Mouse (Mus musculus) 3T3-L1 (cell line): Measurements from ENCODE around the gene Lypd1.

ENCODE experiments used
- DNase-seq: peaks from one replicate; pipeline ENCODE4 v3.0.0-alpha.2; 2015; ENCODE audit warnings: low read depth, low spot score

Gene Lypd1

GRCm38 (mm10) chr1:125912601-125913600 lies at the start of gene Lypd1:
Lypd1 (minus strand) TSS chr1:125913101.
- DNase-seq, result no peak

DNA sequence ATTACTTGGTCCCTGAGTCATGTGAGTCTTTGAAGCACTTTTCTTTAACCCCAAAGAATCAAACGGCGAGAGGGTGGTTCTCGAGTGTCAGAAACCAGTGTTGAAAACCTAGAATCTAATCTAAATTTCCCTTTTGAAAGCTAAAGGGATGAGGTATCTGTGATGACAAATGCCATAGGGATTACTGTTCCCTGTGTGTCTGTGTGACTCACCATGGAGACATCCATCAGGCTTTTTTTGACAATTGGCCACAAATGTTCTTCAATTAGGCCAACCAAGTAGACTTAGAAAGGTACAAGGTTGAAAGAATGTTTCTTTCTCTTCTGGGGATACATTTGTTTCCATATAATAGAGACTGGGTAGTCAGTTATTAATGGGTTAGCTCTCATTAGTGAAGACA lies 38.1 kb upstream of the Lypd1 start:
- DNase-seq, result peak; percentile 75

DNA sequence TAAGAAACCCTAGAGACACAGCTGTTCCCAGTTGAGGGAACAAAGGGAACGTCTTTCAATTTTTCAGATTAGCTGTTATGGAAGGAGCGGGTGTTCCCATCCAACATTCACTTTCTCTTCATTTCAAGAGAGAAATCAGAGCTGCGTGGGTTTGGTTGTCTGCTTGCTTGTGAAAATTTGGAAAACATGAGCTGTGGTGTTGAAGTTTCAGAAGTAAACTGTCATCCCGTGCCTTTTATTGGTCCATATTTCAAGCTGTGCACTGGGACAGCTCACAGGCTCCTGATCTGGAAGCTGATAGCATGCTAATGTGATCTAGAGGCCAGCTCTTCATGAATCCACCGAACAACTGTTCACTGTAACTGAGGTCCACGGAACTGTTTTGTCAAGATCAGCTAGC lies 36.2 kb upstream of the Lypd1 start:
- DNase-seq, result no peak

DNA sequence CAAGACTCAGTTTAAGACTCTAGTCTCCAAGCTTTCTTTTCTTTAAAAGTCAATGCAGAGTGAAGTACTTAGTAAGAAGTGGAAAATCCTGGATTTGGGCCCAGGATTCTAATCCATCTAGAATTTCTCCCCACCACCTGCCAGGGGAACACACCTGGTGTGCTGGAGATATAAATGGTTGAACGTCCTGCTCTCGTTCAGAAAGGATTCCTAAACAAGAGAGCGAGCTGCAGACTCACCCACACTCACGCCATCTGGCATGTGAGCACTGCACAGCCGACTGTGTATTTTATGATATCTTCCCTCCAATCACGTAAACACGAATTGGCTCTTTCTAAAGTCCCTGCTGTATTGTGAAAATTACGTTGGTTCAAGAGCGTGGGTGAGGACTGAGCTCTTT lies 32.2 kb upstream of the Lypd1 start:
- no peak for DNase-seq

DNA sequence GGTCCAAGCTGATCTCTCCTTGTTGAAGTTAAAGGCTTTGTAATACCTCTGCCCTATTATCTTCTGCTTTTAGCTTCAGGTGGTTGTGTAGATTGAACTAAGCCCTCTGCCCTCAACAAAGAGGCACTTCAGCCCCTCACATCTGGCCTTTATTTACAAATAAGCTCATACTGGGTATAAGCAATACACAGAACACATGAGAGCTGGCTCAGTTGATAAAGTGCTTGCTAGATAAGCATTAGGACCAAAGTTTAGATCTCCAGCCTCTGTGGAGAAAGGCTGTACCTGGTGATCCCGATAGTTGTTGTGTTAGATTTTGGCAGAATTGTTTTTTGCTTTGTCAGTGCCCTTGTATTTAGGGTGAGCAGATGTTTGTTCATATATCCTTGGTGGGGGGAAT lies 30.4 kb upstream of the Lypd1 start:
- DNase-seq, result no peak

GRCm38 (mm10) chr1:125925486-125925885 lies 12.6 kb upstream of the Lypd1 start:
- peak; percentile 25 for DNase-seq

GRCm38 (mm10) chr1:125923062-125923461 lies 10.2 kb upstream of the Lypd1 start:
- peak; percentile 11 for DNase-seq

- DNase-seq, result no peak
Measured at GRCm38 (mm10) chr1:125920696-125921095, 7.8 kb upstream of the Lypd1 start.

GRCm38 (mm10) chr1:125911901-125912445 lies 928 bp downstream of the Lypd1 start:
- DNase-seq, result no peak

DNA sequence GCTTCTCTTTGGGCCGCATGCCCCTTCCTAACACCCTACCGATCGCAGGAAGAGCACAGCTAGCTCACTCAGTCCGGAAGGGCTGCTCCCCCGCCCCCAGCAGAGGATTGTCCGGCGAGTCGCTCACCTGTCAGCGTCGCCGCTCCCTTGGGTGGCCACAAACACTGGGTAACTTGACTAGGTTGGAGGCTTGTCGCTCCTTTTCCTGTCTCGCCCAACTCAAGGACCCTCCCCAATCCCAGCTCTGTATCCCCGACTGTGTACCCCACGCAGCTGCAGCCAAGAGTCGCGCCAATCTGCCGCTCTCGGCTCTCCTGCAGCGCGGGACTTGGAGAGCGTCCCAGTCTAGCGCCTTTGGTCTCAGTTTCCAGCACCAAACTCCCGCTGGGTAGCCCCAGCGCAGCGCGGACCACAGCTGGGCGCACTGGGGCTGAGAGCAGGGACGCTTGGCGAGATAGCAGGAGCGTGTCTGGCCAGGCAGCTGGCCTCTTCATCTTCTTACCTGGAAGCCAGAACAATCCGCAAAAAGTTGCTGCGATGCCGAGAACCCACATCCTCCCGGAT lies 1.5 kb downstream of the Lypd1 start:
- no peak for DNase-seq

GRCm38 (mm10) chr1:125910871-125911265 lies 2.0 kb downstream of the Lypd1 start:
- DNase-seq, result no peak

DNA sequence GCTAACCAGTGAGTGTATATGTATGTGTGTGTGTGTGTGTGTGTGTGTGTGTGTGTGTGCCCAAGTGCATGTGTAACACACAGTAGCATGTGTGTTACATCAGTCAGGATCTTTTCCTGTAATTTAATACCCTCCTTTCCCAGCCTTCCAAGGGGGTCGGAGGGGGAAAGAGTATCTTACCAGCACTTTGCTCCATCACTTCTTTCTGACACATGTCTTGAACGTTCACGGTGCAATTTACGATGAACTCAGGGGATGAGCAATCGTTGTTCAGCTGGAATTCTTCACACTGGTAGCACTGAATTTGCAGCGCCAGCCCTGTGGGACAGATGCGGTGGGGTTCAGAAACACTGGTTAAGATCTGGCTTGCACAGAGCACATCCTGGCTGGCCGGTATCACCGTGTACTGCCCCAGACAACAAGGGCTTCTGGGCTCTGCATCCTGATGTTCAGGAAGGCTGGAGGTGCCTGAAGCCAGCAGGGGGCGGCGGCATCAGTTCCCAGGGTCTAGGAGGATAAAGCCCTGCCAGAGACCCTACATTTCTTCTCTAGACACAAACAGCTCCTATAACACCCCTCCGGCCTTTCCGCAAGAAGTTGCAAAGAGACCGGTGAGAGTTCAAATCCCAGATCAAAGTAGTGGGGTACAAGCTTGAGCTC lies 2.6 kb downstream of the Lypd1 start:
- no peak for DNase-seq

GRCm38 (mm10) chr1:125893158-125893557 lies 19.7 kb downstream of the Lypd1 start:
- no peak for DNase-seq

DNA sequence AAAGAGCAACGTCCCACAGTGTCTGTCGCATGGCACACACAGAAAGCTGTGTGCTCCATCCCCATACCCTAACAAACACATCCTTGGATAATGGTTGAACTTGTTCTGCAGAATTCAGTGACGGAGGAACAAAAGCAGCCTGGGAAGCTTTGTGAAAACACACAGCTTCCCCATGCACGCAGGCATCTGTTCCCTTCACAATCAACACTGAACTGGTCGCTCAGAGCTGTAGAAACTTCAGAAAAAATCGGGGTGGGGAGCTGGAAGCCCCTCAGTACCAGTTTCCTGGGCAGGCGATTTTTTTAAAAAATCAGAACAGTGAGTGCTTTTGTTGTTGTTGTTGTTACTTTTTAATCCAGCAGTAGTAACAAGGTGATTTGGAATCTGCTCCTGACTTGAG lies 42.8 kb downstream of the Lypd1 start:
- no peak for DNase-seq

DNA sequence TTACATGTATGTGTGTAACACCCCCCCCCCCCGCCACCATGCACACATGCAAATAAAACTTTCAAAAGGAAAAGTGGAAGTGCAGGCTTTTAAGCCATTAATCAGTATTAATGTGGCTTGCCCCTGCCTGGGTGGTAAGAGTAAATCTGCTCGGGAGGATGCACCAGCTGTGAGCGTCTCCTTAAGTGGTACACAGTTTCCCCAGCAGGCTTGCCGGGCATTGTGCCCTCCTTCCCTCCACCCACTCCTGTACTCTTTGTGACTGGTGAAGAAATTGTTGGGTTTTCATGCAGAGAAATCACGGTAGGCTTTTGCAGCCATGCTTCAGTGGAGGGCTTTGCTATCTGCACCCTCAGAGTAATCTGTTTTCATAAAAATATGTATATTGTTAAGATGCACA lies 54.3 kb downstream of the Lypd1 start:
- DNase-seq, result no peak

- no peak for DNase-seq
Measured at GRCm38 (mm10) chr1:125854646-125855045, 58.3 kb downstream of the Lypd1 start.

DNA sequence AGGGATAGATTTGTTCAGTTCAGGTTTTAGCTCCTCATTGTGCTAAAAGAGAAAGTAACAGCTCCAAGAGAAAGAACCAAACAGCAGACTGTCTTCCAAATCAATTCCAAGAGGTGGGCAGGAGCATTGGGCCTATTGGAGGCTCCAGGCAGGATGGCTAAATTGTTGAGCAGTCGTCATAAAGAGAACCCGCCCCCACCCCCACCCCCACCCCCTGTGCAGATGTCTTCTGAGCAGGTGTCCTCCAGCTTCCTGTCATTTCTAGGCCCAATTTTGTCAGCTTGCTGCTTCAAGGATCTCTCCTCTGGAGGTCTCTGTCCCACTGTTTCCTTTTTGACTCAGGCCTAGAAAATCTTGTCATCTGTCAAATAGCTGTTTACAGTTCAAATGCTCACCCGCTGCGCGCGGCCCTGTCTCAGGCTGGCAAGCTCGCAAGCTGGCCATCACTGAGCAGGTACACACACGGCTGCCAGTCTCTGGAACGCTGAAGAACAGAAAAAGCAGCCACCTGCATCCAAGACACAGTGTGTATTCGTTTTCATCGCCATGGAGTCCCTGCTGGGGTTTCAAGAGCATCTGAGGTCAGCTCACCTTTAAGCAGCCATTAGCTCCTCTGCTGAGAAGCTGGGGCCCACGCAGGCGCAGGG lies 73.0 kb downstream of the Lypd1 start:
- no peak for DNase-seq

GRCm38 (mm10) chr1:125837507-125837906 lies 75.4 kb downstream of the Lypd1 start:
- no peak for DNase-seq

- DNase-seq, result no peak
Measured at GRCm38 (mm10) chr1:125823611-125824010, 89.3 kb downstream of the Lypd1 start.

GRCm38 (mm10) chr1:125821101-125821500 lies 91.8 kb downstream of the Lypd1 start:
- DNase-seq, result peak; percentile 5
